Mouse (Mus musculus) heart, postnatal 0 days (tissue): ENCODE results near the gene Neu2. TPM values are rescaled to one million over a fixed set of nuclear protein-coding genes. Genes with fewer than 3 reads are reported as not detected.

ENCODE experiments used
- ATAC-seq: fragments of 200-750 bp; cut with Nextera tagmentation; 2 replicates; pipeline ENCODE4 v1.8.0; 2017; ENCODE audit warnings: low read depth, moderate number of reproducible peaks, moderate library complexity; ENCODE audit not compliant: insufficient read depth
- DNase-seq: peaks from one replicate; pipeline ENCODE4 v3.0.0-alpha.2; 2016; ENCODE audit warnings: low spot score
- H3K27ac ChIP-seq: fragments of 300-500 bp; sonication (generic); 2 replicates; pipeline ENCODE4 v1.5.1; 2014; ENCODE audit warnings: low read depth, mild to moderate bottlenecking
- H3K27me3 ChIP-seq: fragments of 300-500 bp; sonication (generic); 2 replicates; pipeline ENCODE4 v1.6.1; 2014; ENCODE audit warnings: low read length, mixed read lengths; ENCODE audit not compliant: control insufficient read depth, insufficient read depth
- H3K36me3 ChIP-seq: fragments of 300-500 bp; sonication (generic); replicated peaks from 2 replicates; pipeline ENCODE4 v1.6.1; 2014; ENCODE audit warnings: low read length, mixed read lengths; ENCODE audit not compliant: control insufficient read depth, insufficient read depth
- H3K4me1 ChIP-seq: fragments of 300-500 bp; sonication (generic); 2 replicates; pipeline ENCODE4 v1.6.1; 2014; ENCODE audit warnings: antibody characterized with exemption; ENCODE audit not compliant: control insufficient read depth, insufficient read depth
- H3K4me2 ChIP-seq: fragments of 300-500 bp; sonication (generic); 2 replicates; pipeline ENCODE4 v1.6.1; 2014; ENCODE audit warnings: low read depth, mild to moderate bottlenecking, low read length, moderate library complexity
- H3K4me3 ChIP-seq: fragments of 300-500 bp; sonication (generic); 2 replicates; pipeline ENCODE4 v1.5.1; 2014; ENCODE audit warnings: low read depth, low read length
- H3K9ac ChIP-seq: fragments of 300-500 bp; sonication (generic); replicated peaks from 2 replicates; pipeline ENCODE4 v1.6.1; 2014; ENCODE audit warnings: low read depth, low read length, mixed read lengths
- H3K9me3 ChIP-seq: fragments of 300-500 bp; sonication (generic); replicated peaks from 2 replicates; pipeline ENCODE4 v1.6.1; 2016; ENCODE audit warnings: low read length; ENCODE audit not compliant: control insufficient read depth
- CTCF ChIP-seq: IDR thresholded peaks from 2 replicates; pipeline ENCODE4 v1.5.1; 2016; ENCODE audit warnings: antibody characterized with exemption, control low read depth, low read depth
- EP300 ChIP-seq: IDR thresholded peaks from 2 replicates; pipeline ENCODE4 v1.6.1; 2016; ENCODE audit warnings: antibody characterized with exemption, low read depth
- WGBS: fragments of 180-500 bp; shearing (Covaris S2); extraction: QIAGEN DNeasy Blood & Tissue Kit; methylation state at CpG from one replicate; pipeline ENCODE4 v1.1.7; 2014; 5-methylcytosine and 5-hydroxymethylcytosine counted together
- polyA plus RNA-seq: library from polyadenylated mRNA; unstranded; fragments of >200 nt; fragmentation: Nextera tagmentation; extraction: Ambion mirVana; gene quantifications from 2 replicates; pipeline ENCODE4 v1.2.1, GENCODE M21; 2015
- total RNA-seq: library from RNA; depleted of rRNA; stranded (reverse); fragments of >200 nt; gene quantifications from 2 replicates; pipeline ENCODE4 v1.2.3, GENCODE M21; 2014; ENCODE audit warnings: low replicate concordance; rRNA removed

The Neu2 gene
- total and polyA plus RNA-seq, 2 experiments from 2014 or later = not detected

- peak overlapping the region; percentile 28 for H3K4me2 ChIP-seq
- WGBS = 50% methylated on average over 17 of the region's 17 CpGs
- DNase-seq (peak; percentile 36), ATAC-seq (peak; percentile 48; the same call in 1 of the 2 replicates)
- H3K9ac ChIP-seq = no peak overlapping the region
- TF ChIP-seq EP300 (no peak), CTCF (no peak)
- no peaks in the 10 kb centered on the region for H3K9me3 ChIP-seq
- H3K4me3 ChIP-seq = no peak overlapping the region
- H3K4me1 ChIP-seq = no peaks in the 10 kb centered on the region
- peak overlapping the region; percentile 83 for H3K27ac ChIP-seq
- no peaks in the 10 kb centered on the region for H3K27me3 ChIP-seq
- no peaks in the 10 kb centered on the region for H3K36me3 ChIP-seq
Measured at GRCm38 (mm10) chr1:87640165-87640661, 130.5 kb downstream of the Neu2 start.

DNA sequence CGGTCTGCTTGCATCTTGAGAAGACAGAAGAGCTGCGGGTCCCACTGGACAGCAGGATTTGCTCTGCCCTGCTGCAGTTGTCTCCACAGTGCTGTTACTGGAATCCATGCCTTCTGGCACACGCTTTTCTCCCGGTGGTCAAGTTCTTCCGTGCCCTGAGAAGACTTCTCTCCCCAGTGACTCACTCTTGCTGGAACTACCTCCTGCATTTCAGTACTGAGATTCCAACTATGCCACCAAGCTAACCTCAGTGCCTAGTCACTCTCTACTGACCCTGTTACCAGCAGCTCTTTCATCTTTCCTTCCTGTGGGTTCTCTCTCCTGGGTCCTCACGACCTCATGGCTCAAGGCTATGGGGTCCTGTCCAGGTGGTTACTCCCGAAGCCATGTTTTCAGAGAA, 133.3 kb downstream of the Neu2 start:
- ATAC-seq (no peak), DNase-seq (no peak)
- H3K36me3 ChIP-seq = no peaks in the 10 kb centered on the region
- no peaks in the 10 kb centered on the region for H3K9me3 ChIP-seq
- no peaks in the 10 kb centered on the region for H3K4me1 ChIP-seq
- TF ChIP-seq EP300 (no peak), CTCF (no peak)
- no peak overlapping the region for H3K4me2 ChIP-seq
- no peak overlapping the region for H3K9ac ChIP-seq
- H3K27me3 ChIP-seq = no peaks in the 10 kb centered on the region
- WGBS = 80% methylated on average over 7 of the region's 7 CpGs
- no peak overlapping the region for H3K4me3 ChIP-seq
- no peak overlapping the region for H3K27ac ChIP-seq

- no peaks in the 10 kb centered on the region for H3K9me3 ChIP-seq
- DNase-seq = no peak
- no peak overlapping the region for H3K4me3 ChIP-seq
- H3K4me2 ChIP-seq = no peak overlapping the region
- H3K4me1 ChIP-seq = no peaks in the 10 kb centered on the region
- no peak overlapping the region for H3K9ac ChIP-seq
- H3K36me3 ChIP-seq = no peaks in the 10 kb centered on the region
- 58% methylated on average over 7 of the region's 7 CpGs for whole genome bisulfite sequencing
- H3K27me3 ChIP-seq = no peaks in the 10 kb centered on the region
- H3K27ac ChIP-seq = no peak overlapping the region
- no peak for ATAC-seq
- TF ChIP-seq EP300 (no peak), CTCF (no peak)
Measured at GRCm38 (mm10) chr1:87645041-87645440, 135.4 kb downstream of the Neu2 start.

DNA sequence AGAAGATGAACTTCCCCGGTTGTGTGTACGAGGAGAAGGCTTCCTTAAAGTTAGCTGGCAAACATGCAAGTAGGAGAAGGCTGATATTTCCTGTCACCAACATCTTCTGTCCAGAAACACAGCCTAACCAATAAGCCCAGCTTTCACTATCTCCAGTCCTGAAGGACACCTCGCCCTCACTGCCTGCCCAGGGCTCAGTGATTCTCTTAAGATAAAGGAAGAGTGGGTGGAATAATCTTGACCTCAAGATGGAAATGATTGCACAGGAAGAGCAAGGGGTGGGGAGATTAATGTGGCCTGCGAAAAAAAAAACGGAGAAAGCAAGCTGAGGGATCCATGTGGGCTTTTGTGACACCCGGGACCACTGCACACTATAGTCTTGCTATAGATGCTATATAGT, 136.1 kb downstream of the Neu2 start:
- no peak overlapping the region for H3K4me2 ChIP-seq
- H3K27me3 ChIP-seq = no peaks in the 10 kb centered on the region
- no peak overlapping the region for H3K9ac ChIP-seq
- H3K9me3 ChIP-seq = no peaks in the 10 kb centered on the region
- no peaks in the 10 kb centered on the region for H3K36me3 ChIP-seq
- WGBS = 53% methylated on average over 6 of the region's 6 CpGs
- H3K4me1 ChIP-seq = peaks cover 4% of the 10 kb centered on the region; the same call in 1 of the 2 replicates
- H3K27ac ChIP-seq = no peak overlapping the region
- DNase-seq (no peak), ATAC-seq (no peak)
- TF ChIP-seq CTCF (no peak), EP300 (no peak)
- H3K4me3 ChIP-seq = no peak overlapping the region

Other genes starting within 250 kb of the Neu2 start
- 2.3 and 2.5 TPM in 2 replicates for gene Efhd1, start 245.5 kb upstream of the Neu2 start, total RNA-seq
- 0.38 and 0.60 TPM in 2 replicates for gene Efhd1, start 245.5 kb upstream of the Neu2 start, polyA plus RNA-seq
- 18.7 and 29.8 TPM in 2 replicates for gene Gigyf2, start 182.9 kb upstream of the Neu2 start, total RNA-seq
- 19.9 and 22.6 TPM in 2 replicates for gene Gigyf2, start 182.9 kb upstream of the Neu2 start, polyA plus RNA-seq
- not detected in 2 replicates for gene Kcnj13, start 115.2 kb upstream of the Neu2 start, total RNA-seq
- 0.38 and 0.83 TPM in 2 replicates for gene Kcnj13, start 115.2 kb upstream of the Neu2 start, polyA plus RNA-seq
- not detected in 2 replicates for gene Snorc, start 39.6 kb upstream of the Neu2 start, total RNA-seq
- not detected in 2 replicates for gene Snorc, start 39.6 kb upstream of the Neu2 start, polyA plus RNA-seq
- gene Ngef, start 64.0 kb downstream of the Neu2 start, total RNA-seq = not detected in 2 replicates
- 0.05 and 0.26 TPM in 2 replicates for gene Ngef, start 64.0 kb downstream of the Neu2 start, polyA plus RNA-seq
- 9.9 and 66.4 TPM in 2 replicates for gene Inpp5d, start 110.4 kb downstream of the Neu2 start, total RNA-seq
- gene Inpp5d, start 110.4 kb downstream of the Neu2 start, polyA plus RNA-seq = 3.2 and 5.0 TPM in 2 replicates
- 36.8 and 37.1 TPM in 2 replicates for gene Atg16l1, start 246.0 kb downstream of the Neu2 start, total RNA-seq
- gene Atg16l1, start 246.0 kb downstream of the Neu2 start, polyA plus RNA-seq = 19.0 and 19.6 TPM in 2 replicates